Mouse (Mus musculus) kidney, embryonic 16.5 days (tissue): Measurements from ENCODE around the gene Cpe. TPM values are rescaled to one million over a fixed set of nuclear protein-coding genes. Genes with fewer than 3 reads are reported as not detected.

Source experiments
- ATAC-seq: fragments of 200-750 bp; cut with Nextera tagmentation; 2 replicates; pipeline ENCODE4 v1.8.0; 2017; ENCODE audit warnings: moderate TSS enrichment; ENCODE audit not compliant: low FRiP score, low TSS enrichment
- H3K27ac ChIP-seq: fragments of 300-500 bp; sonication (generic); 2 replicates; pipeline ENCODE4 v1.5.1; 2014; ENCODE audit warnings: low read length
- H3K27me3 ChIP-seq: fragments of 300-500 bp; sonication (generic); 2 replicates; pipeline ENCODE4 v1.6.1; 2014; ENCODE audit warnings: low read length, control low read depth, mixed read lengths; ENCODE audit not compliant: insufficient read depth
- H3K36me3 ChIP-seq: fragments of 300-500 bp; sonication (generic); 2 replicates; pipeline ENCODE4 v1.6.1; 2014; ENCODE audit warnings: low read length, control low read depth, mixed read lengths; ENCODE audit not compliant: insufficient read depth
- H3K4me1 ChIP-seq: fragments of 300-500 bp; sonication (generic); 2 replicates; pipeline ENCODE4 v1.6.1; 2014; ENCODE audit warnings: low read length, control low read depth, mixed read lengths; ENCODE audit not compliant: insufficient read depth
- H3K4me2 ChIP-seq: fragments of 300-500 bp; sonication (generic); replicated peaks from 2 replicates; pipeline ENCODE4 v1.6.1; 2014; ENCODE audit warnings: low read depth, low read length
- H3K4me3 ChIP-seq: fragments of 300-500 bp; sonication (generic); 2 replicates; pipeline ENCODE4 v1.5.1; 2014; ENCODE audit warnings: mild to moderate bottlenecking, low read length
- H3K9ac ChIP-seq: fragments of 300-500 bp; sonication (generic); replicated peaks from 2 replicates; pipeline ENCODE4 v1.6.1; 2014; ENCODE audit warnings: low read length
- H3K9me3 ChIP-seq: fragments of 300-500 bp; sonication (generic); 2 replicates; pipeline ENCODE4 v1.6.1; 2016; ENCODE audit warnings: low read length, control low read depth
- WGBS: fragments of 180-500 bp; shearing (Covaris S2); extraction: QIAGEN DNeasy Blood & Tissue Kit; methylation state at CpG from one replicate; pipeline ENCODE4 v1.1.7; 2014; 5-methylcytosine and 5-hydroxymethylcytosine counted together
- polyA plus RNA-seq: library from polyadenylated mRNA; unstranded; fragments of >200 nt; fragmentation: Nextera tagmentation; extraction: Ambion mirVana; gene quantifications from 2 replicates; pipeline ENCODE4 v1.2.1, GENCODE M21; 2015

The Cpe gene
- polyA plus RNA-seq, 1 experiment from 2014 or later, result 66.8 TPM

- no peaks in the 10 kb centered on the region for H3K36me3 ChIP-seq
- H3K27ac ChIP-seq, result no peak overlapping the region
- ATAC-seq, result no peak
- H3K9me3 ChIP-seq, result no peaks in the 10 kb centered on the region
- no peaks in the 10 kb centered on the region for H3K4me1 ChIP-seq
- H3K9ac ChIP-seq, result no peak overlapping the region
- H3K4me3 ChIP-seq, result no peak overlapping the region
- no peak overlapping the region for H3K4me2 ChIP-seq
- 97% methylated on average over 5 of the region's 5 CpGs for WGBS
- no peaks in the 10 kb centered on the region for H3K27me3 ChIP-seq
These were observed 86.8 kb downstream of the Cpe start for GRCm38 (mm10) chr8:64606015-64606414.

GRCm38 (mm10) chr8:64598206-64598605 is 94.6 kb downstream of the Cpe start:
- ATAC-seq, result no peak
- no peak overlapping the region for H3K4me3 ChIP-seq
- H3K27me3 ChIP-seq, result no peaks in the 10 kb centered on the region
- WGBS, result 70% methylated on average over 4 of the region's 4 CpGs
- no peaks in the 10 kb centered on the region for H3K9me3 ChIP-seq
- H3K4me2 ChIP-seq, result no peak overlapping the region
- no peaks in the 10 kb centered on the region for H3K4me1 ChIP-seq
- H3K27ac ChIP-seq, result no peak overlapping the region
- H3K36me3 ChIP-seq, result no peaks in the 10 kb centered on the region
- no peak overlapping the region for H3K9ac ChIP-seq

GRCm38 (mm10) chr8:64597042-64597970 is 95.5 kb downstream of the Cpe start:
- no peak overlapping the region for H3K27ac ChIP-seq
- no peaks in the 10 kb centered on the region for H3K36me3 ChIP-seq
- no peak overlapping the region for H3K4me3 ChIP-seq
- no peaks in the 10 kb centered on the region for H3K4me1 ChIP-seq
- H3K27me3 ChIP-seq, result no peaks in the 10 kb centered on the region
- peak; percentile 69; the same call in 1 of the 2 replicates for ATAC-seq
- no peak overlapping the region for H3K9ac ChIP-seq
- WGBS, result 45% methylated on average over 21 of the region's 21 CpGs
- no peaks in the 10 kb centered on the region for H3K9me3 ChIP-seq
- H3K4me2 ChIP-seq, result no peak overlapping the region

- Histone ChIP-seq H3K9me3 (no peaks in the 10 kb centered on the region), H3K4me1 (no peaks in the 10 kb centered on the region), H3K4me2 (no peak overlapping the region), H3K9ac (no peak overlapping the region), H3K4me3 (no peak overlapping the region), H3K36me3 (no peaks in the 10 kb centered on the region), H3K27me3 (no peaks in the 10 kb centered on the region), H3K27ac (no peak overlapping the region)
- WGBS, result 80% methylated on average over 4 of the region's 4 CpGs
- no peak for ATAC-seq
These were observed 96.5 kb downstream of the Cpe start for GRCm38 (mm10) chr8:64596396-64596795.

- Histone ChIP-seq H3K9ac (no peak overlapping the region), H3K27me3 (no peaks in the 10 kb centered on the region), H3K9me3 (no peaks in the 10 kb centered on the region), H3K36me3 (no peaks in the 10 kb centered on the region), H3K4me3 (no peak overlapping the region), H3K4me2 (no peak overlapping the region), H3K4me1 (no peaks in the 10 kb centered on the region), H3K27ac (no peak overlapping the region)
- ATAC-seq, result no peak
- 92% methylated on average over 1 of the region's 1 CpGs for WGBS
These were observed 102.4 kb downstream of the Cpe start for GRCm38 (mm10) chr8:64590456-64590855.

GRCm38 (mm10) chr8:64582887-64583286 is 110.0 kb downstream of the Cpe start:
- no peaks in the 10 kb centered on the region for H3K36me3 ChIP-seq
- no peaks in the 10 kb centered on the region for H3K4me1 ChIP-seq
- no peak overlapping the region for H3K27ac ChIP-seq
- H3K4me3 ChIP-seq, result no peak overlapping the region
- H3K27me3 ChIP-seq, result no peaks in the 10 kb centered on the region
- H3K4me2 ChIP-seq, result no peak overlapping the region
- H3K9me3 ChIP-seq, result no peaks in the 10 kb centered on the region
- no peak for ATAC-seq
- 43% methylated on average over 3 of the region's 3 CpGs for WGBS
- H3K9ac ChIP-seq, result no peak overlapping the region

GRCm38 (mm10) chr8:64578221-64578620 is 114.6 kb downstream of the Cpe start:
- WGBS, result 65% methylated on average over 8 of the region's 8 CpGs

GRCm38 (mm10) chr8:64575001-64575400 is 117.9 kb downstream of the Cpe start:
- Histone ChIP-seq H3K9me3 (no peaks in the 10 kb centered on the region), H3K36me3 (no peaks in the 10 kb centered on the region), H3K4me2 (no peak overlapping the region), H3K9ac (no peak overlapping the region), H3K27me3 (no peaks in the 10 kb centered on the region), H3K27ac (no peak overlapping the region), H3K4me3 (no peak overlapping the region), H3K4me1 (no peaks in the 10 kb centered on the region)
- ATAC-seq, result no peak
- WGBS, result 66% methylated on average over 9 of the region's 9 CpGs

More at GRCm38 (mm10) chr8:64578221-64578620, 114.6 kb downstream of the Cpe start:
- H3K9me3 ChIP-seq, result no peaks in the 10 kb centered on the region
- H3K4me2 ChIP-seq, result no peak overlapping the region
- no peaks in the 10 kb centered on the region for H3K36me3 ChIP-seq
- no peaks in the 10 kb centered on the region for H3K4me1 ChIP-seq
- no peak overlapping the region for H3K27ac ChIP-seq
- no peak overlapping the region for H3K9ac ChIP-seq
- H3K4me3 ChIP-seq, result no peak overlapping the region
- no peak for ATAC-seq
- no peaks in the 10 kb centered on the region for H3K27me3 ChIP-seq

GRCm38 (mm10) chr8:64548054-64548850 is 144.6 kb downstream of the Cpe start:
- 0 out of 2 replicates have a peak, but pooled peaks have one; percentile 35 for ATAC-seq
- 28% methylated on average over 5 of the region's 5 CpGs for WGBS
- no peaks in the 10 kb centered on the region for H3K4me1 ChIP-seq
- H3K27me3 ChIP-seq, result no peaks in the 10 kb centered on the region
- H3K36me3 ChIP-seq, result no peaks in the 10 kb centered on the region
- no peak overlapping the region for H3K9ac ChIP-seq
- no peaks in the 10 kb centered on the region for H3K9me3 ChIP-seq
- H3K4me3 ChIP-seq, result no peak overlapping the region
- H3K27ac ChIP-seq, result no peak overlapping the region
- H3K4me2 ChIP-seq, result no peak overlapping the region
